Comparison of ENCODE assay signal across 15 mouse cellular contexts in genomic region chr12:45061336-45061735, GRCm38 (mm10). TPM values are rescaled to one million over a fixed set of nuclear protein-coding genes. Genes with fewer than 3 reads are reported as not detected.
"Had no signal": no experiment of that assay in that cellular context is flagged by ENCODE, and none has a peak within 500 bp of the region (broad histone marks: within the 10 kb centered on the region; RNA-seq: fewer than 3 reads in every experiment).

No protein-coding gene starts in this region.

- H3K36me3 ChIP-seq: limb, embryonic 15.5 days; midbrain, embryonic 13.5 days; neural tube, embryonic 15.5 days had no signal

- H3K9ac ChIP-seq: limb, embryonic 15.5 days; midbrain, embryonic 13.5 days; neural tube, embryonic 15.5 days had no signal

- H3K27me3 ChIP-seq: limb, embryonic 15.5 days; midbrain, embryonic 13.5 days; neural tube, embryonic 15.5 days had no signal

- H3K9me3 ChIP-seq: limb, embryonic 15.5 days; neural tube, embryonic 15.5 days had no signal

- H3K4me2 ChIP-seq: limb, embryonic 15.5 days; midbrain, embryonic 13.5 days; neural tube, embryonic 15.5 days had no signal

- H3K4me1 ChIP-seq: midbrain, embryonic 13.5 days had no signal

- ATAC-seq: midbrain, embryonic 13.5 days had no signal

- H3K4me3 ChIP-seq: limb, embryonic 15.5 days; midbrain, embryonic 13.5 days; myocyte; neural tube, embryonic 15.5 days had no signal

- H3K27ac ChIP-seq: kidney, postnatal 0 days; limb, embryonic 15.5 days; midbrain, embryonic 13.5 days; neural tube, embryonic 15.5 days had no signal

- DNase-seq: kidney, adult 11 months; kidney, adult 9 months; kidney, postnatal 36 days; layer of hippocampus, adult 9-11 months; layer of hippocampus, postnatal 36 days; lung, adult 18-20 months; lung, postnatal 36 days; right cerebral cortex, adult 18-20 months; right cerebral cortex, postnatal 25 days; thymus, postnatal 36 days had no signal

RNA-seq across cellular contexts. Expression of gene Stxbp6, which starts 13.2 kb away (rescaled TPM):
- polyA plus RNA-seq: myocyte had no signal
